Mouse (Mus musculus) T-helper 2 cell (primary cell): ENCODE results near the gene Ninj2.

ENCODE experiments used
- in situ Hi-C: fragments of 300-600 bp; cut with MboI, MseI; formaldehyde crosslinking; loops from one replicate; pipeline ENCODE4 v1.15.1; 2025; ENCODE audit warnings: high pct_unique_total_duplicates

The Ninj2 gene

GRCm38 (mm10) chr6:120134748-120135147 is 41.6 kb downstream of the Ninj2 start:
- in situ Hi-C loops = no loop called here

GRCm38 (mm10) chr6:120145439-120145838 is 52.3 kb downstream of the Ninj2 start:
- in situ Hi-C loops = no loop called here

- in situ Hi-C loops = no loop called here
Measured at GRCm38 (mm10) chr6:120146676-120147075, 53.5 kb downstream of the Ninj2 start.

GRCm38 (mm10) chr6:120147411-120147810 is 54.3 kb downstream of the Ninj2 start:
- in situ Hi-C loops = no loop called here

- in situ Hi-C loops = no loop called here
Measured at GRCm38 (mm10) chr6:120148716-120149392, 55.7 kb downstream of the Ninj2 start.

- in situ Hi-C loops = no loop called here
Measured at GRCm38 (mm10) chr6:120149458-120150120, 56.4 kb downstream of the Ninj2 start.

GRCm38 (mm10) chr6:120150206-120150605 is 57.1 kb downstream of the Ninj2 start:
- in situ Hi-C loops = no loop called here

GRCm38 (mm10) chr6:120151616-120152053 is 58.5 kb downstream of the Ninj2 start:
- in situ Hi-C loops = no loop called here

GRCm38 (mm10) chr6:120152739-120153696 is 59.9 kb downstream of the Ninj2 start:
- in situ Hi-C loops = no loop called here

GRCm38 (mm10) chr6:120154526-120155309 is 61.6 kb downstream of the Ninj2 start:
- in situ Hi-C loops = no loop called here

- in situ Hi-C loops = no loop called here
Measured at GRCm38 (mm10) chr6:120155510-120155909, 62.4 kb downstream of the Ninj2 start.

GRCm38 (mm10) chr6:120157479-120157878 is 64.3 kb downstream of the Ninj2 start:
- in situ Hi-C loops = no loop called here

- in situ Hi-C loops = no loop called here
Measured at GRCm38 (mm10) chr6:120159133-120159901, 66.2 kb downstream of the Ninj2 start.

- in situ Hi-C loops = no loop called here
Measured at GRCm38 (mm10) chr6:120162928-120163327, 69.8 kb downstream of the Ninj2 start.

GRCm38 (mm10) chr6:120164765-120165164 is 71.6 kb downstream of the Ninj2 start:
- in situ Hi-C loops = no loop called here

GRCm38 (mm10) chr6:120167574-120167973 is 74.4 kb downstream of the Ninj2 start:
- in situ Hi-C loops = no loop called here

- in situ Hi-C loops = no loop called here
Measured at GRCm38 (mm10) chr6:120172294-120173017, 79.3 kb downstream of the Ninj2 start.

- in situ Hi-C loops = no loop called here
Measured at GRCm38 (mm10) chr6:120174028-120174601, 81.0 kb downstream of the Ninj2 start.

GRCm38 (mm10) chr6:120174602-120175115 is 81.5 kb downstream of the Ninj2 start:
- in situ Hi-C loops = no loop called here
